Mouse (Mus musculus) G1E (cell line): ENCODE results near the gene Nudt17.

Experiments
- CTCF ChIP-seq: IDR thresholded peaks from 2 replicates; pipeline ENCODE4 v1.5.1; 2012; ENCODE audit warnings: low read depth, low read length, inconsistent platforms, mixed read lengths
- POLR2AphosphoS5 ChIP-seq: IDR thresholded peaks from 2 replicates; pipeline ENCODE4 v1.6.1; 2012; ENCODE audit warnings: low read depth, low read length, inconsistent platforms; ENCODE audit not compliant: insufficient replicate concordance

DNA sequence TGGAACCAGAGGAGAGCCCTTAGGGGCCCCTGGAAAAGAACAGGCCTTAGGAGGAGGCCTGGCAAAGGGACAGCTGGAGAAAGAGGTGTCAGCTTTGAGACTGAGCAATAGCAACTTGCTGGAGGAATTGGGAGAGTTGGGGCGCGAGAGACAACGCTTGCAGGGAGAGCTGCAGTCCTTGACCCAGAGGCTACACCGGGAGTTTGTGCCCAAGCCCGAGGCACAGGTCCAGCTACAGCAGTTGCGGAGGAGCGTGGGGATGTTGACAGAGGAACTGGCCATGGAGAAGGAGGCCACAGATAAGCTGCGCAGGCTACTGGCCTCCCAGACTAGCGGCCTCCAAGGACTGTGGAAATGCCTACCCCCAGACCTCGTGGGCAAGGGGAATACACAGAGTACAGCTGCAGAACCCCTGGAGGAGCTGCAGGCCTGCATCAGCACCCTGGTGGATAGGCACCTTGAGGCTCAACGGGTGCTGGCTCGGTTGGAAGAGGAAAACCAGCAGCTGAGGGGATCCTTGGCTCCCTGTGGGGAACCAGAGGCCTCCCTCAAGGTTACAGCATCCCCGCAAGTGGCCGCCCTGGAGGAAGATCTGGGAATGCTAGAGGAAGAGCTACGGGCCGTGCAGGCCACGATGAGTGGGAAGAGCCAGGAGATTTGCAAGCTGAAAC is 24.1 kb downstream of the Nudt17 start:
- TF ChIP-seq CTCF (no peak), POLR2AphosphoS5 (no peak)
